ENCODE assay signal across 16 mouse cellular contexts in genomic region chr19:12497909-12498308, GRCm38 (mm10). TPM values are rescaled to one million over a fixed set of nuclear protein-coding genes. Genes with fewer than 3 reads are reported as not detected.
DNase-seq lines count a peak whose midpoint lies in the region; ATAC-seq and TF ChIP-seq lines count a peak whose summit lies in the region.
"Had no signal": no experiment of that assay in that cellular context is flagged by ENCODE, and none has a peak within 500 bp of the region (broad histone marks: within the 10 kb centered on the region; RNA-seq: fewer than 3 reads in every experiment).

No protein-coding gene starts in this region.

- no peak for TF ChIP-seq POLR2A in cerebellum, adult 2 months (IDR thresholded peaks at IDR 0.05; ENCODE audit: borderline replicate concordance, insufficient read depth, low read length)

- no peak overlapping the region for H3K9ac ChIP-seq in hindbrain, embryonic 16.5 days (ENCODE audit: low read depth, low read length)
- no peak overlapping the region for H3K9ac ChIP-seq in midbrain, postnatal 0 days (replicated peaks; ENCODE audit: low read length, poor library complexity, severe bottlenecking)
- H3K9ac ChIP-seq: lung, embryonic 14.5 days had no signal

- H3K36me3 ChIP-seq in hindbrain, embryonic 10.5 days, result peaks cover 33% of the 10 kb centered on the region
- no peaks in the 10 kb centered on the region for H3K36me3 ChIP-seq in hindbrain, embryonic 16.5 days (ENCODE audit: control insufficient read depth, insufficient read depth, low read length)
- peaks cover 5% of the 10 kb centered on the region; the same call in 1 of the 2 replicates for H3K36me3 ChIP-seq in midbrain, postnatal 0 days (ENCODE audit: insufficient read depth, low read length)

- peaks cover 79% of the 10 kb centered on the region for H3K4me1 ChIP-seq in hindbrain, embryonic 10.5 days (replicated peaks)
- peaks cover 23% of the 10 kb centered on the region for H3K4me1 ChIP-seq in hindbrain, embryonic 16.5 days (ENCODE audit: control insufficient read depth, insufficient read depth, low read depth, low read length)
- H3K4me1 ChIP-seq in midbrain, postnatal 0 days (ENCODE audit: insufficient read depth, low read length), result peaks cover 16% of the 10 kb centered on the region
- H3K4me1 ChIP-seq in cerebellum, adult 2 months (ENCODE audit: control insufficient read depth, insufficient read depth, low read length), result no peaks in the 10 kb centered on the region

- peak; percentile 49 for DNase-seq in heart, adult 11 months
- DNase-seq in heart, postnatal 36 days, result no peak
- DNase-seq in hindbrain, embryonic 10.5 days (ENCODE audit: low spot score), result no peak
- peak; percentile 78 for DNase-seq in midbrain, postnatal 0 days (ENCODE audit: low spot score)
- no peak for DNase-seq in right cerebral cortex, postnatal 36 days (ENCODE audit: low spot score in 2 of 2)
- no peak for DNase-seq in thymus, postnatal 10 days (ENCODE audit: low spot score in 2 of 2)
- no peak for DNase-seq in cerebellum, adult 2 months
- DNase-seq: cerebellum, adult 9-10 months; embryo, embryonic 11 days; heart, adult 18-20 months; kidney, postnatal 36 days; lung, embryonic 14.5 days had no signal

- H3K9me3 ChIP-seq in hindbrain, embryonic 10.5 days, result no peaks in the 10 kb centered on the region
- no peaks in the 10 kb centered on the region for H3K9me3 ChIP-seq in hindbrain, embryonic 16.5 days (ENCODE audit: control insufficient read depth, low read length)
- H3K9me3 ChIP-seq in midbrain, postnatal 0 days (ENCODE audit: low read length), result no peaks in the 10 kb centered on the region

- H3K4me2 ChIP-seq in hindbrain, embryonic 16.5 days (ENCODE audit: low read length), result peak overlapping the region; percentile 10; the same call in 1 of the 2 replicates
- H3K4me2 ChIP-seq in midbrain, postnatal 0 days (ENCODE audit: low read depth, low read length, poor library complexity, severe bottlenecking), result no peak overlapping the region
- H3K4me2 ChIP-seq: liver, embryonic 11.5 days had no signal

- intact Hi-C loops in heart, postnatal 36 days (cut with DNase I), result no loop called here

- no peaks in the 10 kb centered on the region for H3K27me3 ChIP-seq in hindbrain, embryonic 10.5 days (ENCODE audit: insufficient read depth, poor library complexity, severe bottlenecking)
- H3K27me3 ChIP-seq in hindbrain, embryonic 16.5 days (replicated peaks; ENCODE audit: control insufficient read depth, insufficient read depth, low read length), result no peaks in the 10 kb centered on the region
- no peaks in the 10 kb centered on the region for H3K27me3 ChIP-seq in midbrain, postnatal 0 days (ENCODE audit: insufficient read depth, low read length)
- no peaks in the 10 kb centered on the region for H3K27me3 ChIP-seq in cerebellum, adult 2 months (ENCODE audit: control insufficient read depth, insufficient read depth, low read length)

- no peak for TF ChIP-seq CTCF in midbrain, postnatal 0 days (IDR thresholded peaks at IDR 0.05)
- no peak for TF ChIP-seq CTCF in cerebellum, adult 2 months (IDR thresholded peaks at IDR 0.05; ENCODE audit: borderline replicate concordance, insufficient read depth, low read depth, low read length)

- peak overlapping the region; percentile 90 for H3K4me3 ChIP-seq in hindbrain, embryonic 10.5 days
- H3K4me3 ChIP-seq in hindbrain, embryonic 16.5 days (ENCODE audit: low read length), result no peak overlapping the region
- no peak overlapping the region for H3K4me3 ChIP-seq in midbrain, postnatal 0 days (ENCODE audit: low read depth, low read length)
- H3K4me3 ChIP-seq in cerebellum, adult 2 months (replicated peaks; ENCODE audit: insufficient read depth, low read depth, low read length), result no peak overlapping the region

- WGBS in hindbrain, embryonic 10.5 days, result 50% methylated on average over 2 of the region's 2 CpGs
- WGBS in hindbrain, embryonic 16.5 days, result 20% methylated on average over 2 of the region's 2 CpGs
- 19% methylated on average over 2 of the region's 2 CpGs for WGBS in midbrain, postnatal 0 days
- WGBS in cerebellum, adult 2 months, result 70% methylated on average over 2 of the region's 2 CpGs

- H3K27ac ChIP-seq in hindbrain, embryonic 10.5 days, result peak overlapping the region; percentile 100
- no peak overlapping the region; the same call in 1 of the 2 replicates for H3K27ac ChIP-seq in hindbrain, embryonic 16.5 days (ENCODE audit: low read depth, low read length)
- 0 out of 2 replicates have a peak overlapping the region, but pooled peaks have one; percentile 8 for H3K27ac ChIP-seq in midbrain, postnatal 0 days (ENCODE audit: low read depth, low read length)
- H3K27ac ChIP-seq in cerebellum, adult 2 months (ENCODE audit: insufficient read depth, low read length), result no peak overlapping the region
- H3K27ac ChIP-seq: macrophage had no signal

- ATAC-seq in hindbrain, embryonic 16.5 days, result no peak
- ATAC-seq in midbrain, postnatal 0 days (ENCODE audit: low FRiP score), result no peak
- ATAC-seq: intestine, embryonic 16.5 days had no signal

RNA-seq across cellular contexts. Expression of gene Dtx4, which starts 3.3 kb away (rescaled TPM):
- total RNA-seq in heart, postnatal 36 days (2021), result 1 to 10 TPM; 6.4 to 7.8 TPM
- 56.5 and 65.2 TPM in 2 replicates for polyA plus RNA-seq in hindbrain, embryonic 10.5 days (2016; fragmentation: Nextera tagmentation; extraction: Ambion mirVana)
- polyA plus RNA-seq in hindbrain, embryonic 16.5 days (2015; fragmentation: Nextera tagmentation; extraction: Ambion mirVana), result 32.7 and 39.2 TPM in 2 replicates
- total RNA-seq in midbrain, postnatal 0 days (2014; rRNA removed), result 57.5 and 63.1 TPM in 2 replicates
- polyA plus RNA-seq in midbrain, postnatal 0 days (2015; fragmentation: Nextera tagmentation; extraction: Ambion mirVana), result 24.3 and 26.3 TPM in 2 replicates
- 11.4 and 11.5 TPM in 2 replicates for polyA plus RNA-seq in cerebellum, adult 2 months (2012; rRNA removed)

RNA-seq across cellular contexts. Expression of gene Mpeg1, which starts 37.3 kb away (rescaled TPM):
- 10 to 100 TPM in 1 of 2 experiments, 1 to 10 TPM in 1; 8.6 to 12.2 TPM for total RNA-seq in heart, postnatal 36 days (2021)
- 0.24 and 0.35 TPM in 2 replicates for polyA plus RNA-seq in hindbrain, embryonic 10.5 days (2016; fragmentation: Nextera tagmentation; extraction: Ambion mirVana)
- 0.66 and 0.77 TPM in 2 replicates for polyA plus RNA-seq in hindbrain, embryonic 16.5 days (2015; fragmentation: Nextera tagmentation; extraction: Ambion mirVana)
- 2.7 and 4.2 TPM in 2 replicates for total RNA-seq in midbrain, postnatal 0 days (2014; rRNA removed)
- polyA plus RNA-seq in midbrain, postnatal 0 days (2015; fragmentation: Nextera tagmentation; extraction: Ambion mirVana), result 0.83 and 0.88 TPM in 2 replicates
- polyA plus RNA-seq in cerebellum, adult 2 months (2012; rRNA removed), result 3.3 and 3.6 TPM in 2 replicates

RNA-seq across cellular contexts. Expression of gene Fam111a, which starts 47.6 kb away (rescaled TPM):
- 1 to 10 TPM; 5.9 to 6.9 TPM for total RNA-seq in heart, postnatal 36 days (2021)
- 15.3 and 20.2 TPM in 2 replicates for polyA plus RNA-seq in hindbrain, embryonic 10.5 days (2016; fragmentation: Nextera tagmentation; extraction: Ambion mirVana)
- 6.2 and 6.9 TPM in 2 replicates for polyA plus RNA-seq in hindbrain, embryonic 16.5 days (2015; fragmentation: Nextera tagmentation; extraction: Ambion mirVana)
- total RNA-seq in midbrain, postnatal 0 days (2014; rRNA removed), result 2.3 and 4.2 TPM in 2 replicates
- polyA plus RNA-seq in midbrain, postnatal 0 days (2015; fragmentation: Nextera tagmentation; extraction: Ambion mirVana), result 2.4 and 2.7 TPM in 2 replicates
- 0.46 and 0.65 TPM in 2 replicates for polyA plus RNA-seq in cerebellum, adult 2 months (2012; rRNA removed)

Comparison
In these comparisons a context has a peak if more than half of its experiments do, and no peak if none do; other contexts are left out.
1. DNase-seq: peak in heart, adult 11 months (single experiment) and midbrain, postnatal 0 days (single experiment); none in heart, postnatal 36 days (0 of 2), hindbrain, embryonic 10.5 days (single experiment), right cerebral cortex, postnatal 36 days (0 of 2), thymus, postnatal 10 days (0 of 2) and cerebellum, adult 2 months (0 of 2).
2. H3K27ac ChIP-seq: peak in hindbrain, embryonic 10.5 days (single experiment) and midbrain, postnatal 0 days (single experiment); none in hindbrain, embryonic 16.5 days (single experiment) and cerebellum, adult 2 months (single experiment).